Comparison of ENCODE assay signal across 27 mouse cellular contexts in the genomic region with DNA sequence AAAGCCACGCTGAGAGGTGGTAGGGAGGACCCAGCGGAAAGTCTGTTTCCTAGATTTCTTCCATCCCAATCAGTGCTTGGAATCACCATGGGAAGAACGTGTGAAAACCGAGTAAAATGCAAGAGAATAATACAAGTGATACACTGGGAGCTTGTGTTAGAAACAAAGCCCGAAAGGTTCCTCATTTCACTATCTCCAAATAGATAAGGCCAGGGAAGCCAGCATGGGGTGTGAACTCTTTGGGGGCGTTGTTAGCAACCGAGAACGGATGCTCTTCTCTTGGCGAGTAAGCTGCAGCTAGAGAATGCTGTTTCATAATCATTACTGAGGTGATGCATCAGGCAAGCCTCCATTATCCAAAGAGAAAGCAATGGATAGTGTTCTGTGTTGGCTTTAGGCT.
"Had no signal": no experiment of that assay in that cellular context is flagged by ENCODE, and none has a peak within 500 bp of the region (broad histone marks: within the 10 kb centered on the region; RNA-seq: fewer than 3 reads in every experiment).

No protein-coding gene starts in this region.

- H3K9ac ChIP-seq: embryonic facial prominence, embryonic 12.5 days; embryonic facial prominence, embryonic 13.5 days; embryonic facial prominence, embryonic 15.5 days; forebrain, embryonic 12.5 days; forebrain, embryonic 13.5 days; forebrain, embryonic 15.5 days; forebrain, postnatal 0 days had no signal

- H3K4me2 ChIP-seq: embryonic facial prominence, embryonic 12.5 days; embryonic facial prominence, embryonic 13.5 days; embryonic facial prominence, embryonic 15.5 days; forebrain, embryonic 12.5 days; forebrain, embryonic 13.5 days; forebrain, embryonic 15.5 days had no signal

- H3K9me3 ChIP-seq: embryonic facial prominence, embryonic 10.5 days; embryonic facial prominence, embryonic 12.5 days; embryonic facial prominence, embryonic 13.5 days; embryonic facial prominence, embryonic 15.5 days; forebrain, embryonic 10.5 days; forebrain, embryonic 12.5 days; forebrain, embryonic 13.5 days; forebrain, embryonic 15.5 days had no signal

- H3K27ac ChIP-seq: embryonic facial prominence, embryonic 10.5 days; embryonic facial prominence, embryonic 12.5 days; embryonic facial prominence, embryonic 13.5 days; embryonic facial prominence, embryonic 15.5 days; forebrain, embryonic 10.5 days; forebrain, embryonic 12.5 days; forebrain, embryonic 13.5 days; forebrain, embryonic 15.5 days; gastrocnemius, adult 2 months; heart, adult 2 months had no signal

- H3K36me3 ChIP-seq: embryonic facial prominence, embryonic 10.5 days; embryonic facial prominence, embryonic 12.5 days; embryonic facial prominence, embryonic 13.5 days; embryonic facial prominence, embryonic 15.5 days; forebrain, embryonic 10.5 days; forebrain, embryonic 12.5 days; forebrain, embryonic 15.5 days had no signal

- H3K4me1 ChIP-seq: embryonic facial prominence, embryonic 12.5 days; embryonic facial prominence, embryonic 15.5 days had no signal

- H3K4me3 ChIP-seq: embryonic facial prominence, embryonic 10.5 days; embryonic facial prominence, embryonic 12.5 days; embryonic facial prominence, embryonic 13.5 days; embryonic facial prominence, embryonic 15.5 days; erythroblast, embryonic 14.5 days; forebrain, embryonic 10.5 days; forebrain, embryonic 12.5 days; forebrain, embryonic 13.5 days; forebrain, embryonic 15.5 days; gastrocnemius, adult 2 months; heart, adult 2 months had no signal

- H3K27me3 ChIP-seq: embryonic facial prominence, embryonic 12.5 days; embryonic facial prominence, embryonic 13.5 days; embryonic facial prominence, embryonic 15.5 days; forebrain, embryonic 15.5 days had no signal

- ATAC-seq: forebrain, embryonic 13.5 days; forebrain, embryonic 14.5 days; forebrain, embryonic 15.5 days; forebrain, embryonic 16.5 days; forebrain, postnatal 0 days had no signal

- DNase-seq: cerebellum, adult 9-10 months; cerebellum, adult 9-11 months; cerebellum, postnatal 10 days; cerebellum, postnatal 14 days; cerebellum, postnatal 25 days; cerebellum, postnatal 36 days; embryo, embryonic 11 days; forebrain, postnatal 0 days; gastrocnemius, adult 2 months; gastrocnemius, postnatal 10 days; gastrocnemius, postnatal 14 days; gastrocnemius, postnatal 25 days; gastrocnemius, postnatal 36 days; heart, adult 11 months; heart, adult 18-20 months; heart, adult 2 months had no signal
